Mouse (Mus musculus): ENCODE data around the gene 4430402I18Rik. TPM values are rescaled to one million over a fixed set of nuclear protein-coding genes. Genes with fewer than 3 reads are reported as not detected.

4430402I18Rik gene
- polyA plus RNA-seq (2014; fragmentation: Nextera tagmentation; extraction: Ambion mirVana): 0.85 and 0.96 TPM in 2 replicates

DNA sequence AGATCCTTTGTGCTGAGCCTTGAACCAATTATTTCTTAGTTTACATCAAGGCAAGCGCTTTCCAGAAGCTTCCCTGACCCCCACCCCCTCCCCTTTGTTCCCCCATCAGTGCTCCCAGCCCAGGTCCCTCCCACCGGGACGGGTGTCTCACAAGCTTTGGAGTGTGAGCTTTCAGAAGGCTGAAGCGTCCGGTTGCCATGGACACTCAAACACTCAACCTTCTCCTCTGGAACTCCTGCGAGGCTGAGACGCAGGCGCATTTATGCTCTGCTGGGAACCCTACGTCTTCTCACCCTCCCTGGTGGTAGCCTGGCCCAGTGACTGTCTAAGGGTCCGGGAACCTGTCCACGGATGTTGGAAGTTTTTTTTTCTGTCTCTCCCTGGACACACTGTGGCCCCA lies at the start of gene 4430402I18Rik:
Gene 4430402I18Rik (minus strand): TSS at position 149 of the 400 bp plus-strand sequence.
- ATAC-seq (ENCODE audit: low FRiP score, low TSS enrichment) (no peak), DNase-seq (peak; percentile 68)
- H3K27ac ChIP-seq (replicated peaks; ENCODE audit: low read depth, low read length): no peak within 1 kb of the TSS
- H3K36me3 ChIP-seq (ENCODE audit: control insufficient read depth, insufficient read depth, low read length): no peaks in the 10 kb centered on the region
- H3K4me1 ChIP-seq (ENCODE audit: control insufficient read depth, insufficient read depth, low read length): peaks cover 16% of the 10 kb centered on the region
- no peak within 1 kb of the TSS for H3K4me3 ChIP-seq (replicated peaks; ENCODE audit: low read depth, low read length)
- peak within 1 kb of the TSS; percentile 30 for H3K4me2 ChIP-seq (ENCODE audit: low read length)
- H3K9ac ChIP-seq (replicated peaks; ENCODE audit: low read length): no peak within 1 kb of the TSS
- no peaks in the 10 kb centered on the region for H3K27me3 ChIP-seq (ENCODE audit: control insufficient read depth, insufficient read depth, low read length)
- WGBS: 5% methylated on average over 11 of the region's 11 CpGs
- H3K9me3 ChIP-seq (ENCODE audit: control insufficient read depth, low read length): no peaks in the 10 kb centered on the region

DNA sequence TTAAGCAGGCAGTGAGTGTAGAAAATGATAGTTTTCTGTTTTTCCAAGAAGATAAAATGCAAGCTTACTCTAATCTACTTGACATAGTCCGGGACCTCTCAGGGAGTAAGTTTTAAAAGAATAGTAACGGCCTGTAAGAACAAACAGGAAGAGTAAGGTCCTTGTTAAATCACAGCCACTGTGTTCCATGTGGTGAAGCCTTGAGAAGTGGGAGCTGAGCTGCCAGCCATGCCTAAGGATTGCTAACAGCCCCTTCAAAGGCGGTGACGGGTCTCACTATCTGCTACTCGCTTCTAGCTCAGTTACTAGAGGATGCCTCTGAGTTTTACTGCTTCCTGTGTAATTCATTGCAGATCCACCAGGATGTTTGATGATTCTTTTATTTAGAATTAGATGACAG lies 49.2 kb upstream of the 4430402I18Rik start:
- no peaks in the 10 kb centered on the region for H3K27me3 ChIP-seq (ENCODE audit: control insufficient read depth, insufficient read depth, low read length)
- H3K4me2 ChIP-seq (ENCODE audit: low read length): no peak overlapping the region
- 90% methylated on average over 5 of the region's 5 CpGs for WGBS
- H3K27ac ChIP-seq (replicated peaks; ENCODE audit: low read depth, low read length): no peak overlapping the region
- DNase-seq (no peak), ATAC-seq (ENCODE audit: low FRiP score, low TSS enrichment) (no peak)
- H3K9ac ChIP-seq (replicated peaks; ENCODE audit: low read length): no peak overlapping the region
- H3K36me3 ChIP-seq (ENCODE audit: control insufficient read depth, insufficient read depth, low read length): peaks cover 81% of the 10 kb centered on the region
- H3K4me3 ChIP-seq (replicated peaks; ENCODE audit: low read depth, low read length): no peak overlapping the region
- H3K4me1 ChIP-seq (ENCODE audit: control insufficient read depth, insufficient read depth, low read length): no peaks in the 10 kb centered on the region
- H3K9me3 ChIP-seq (ENCODE audit: control insufficient read depth, low read length): no peaks in the 10 kb centered on the region

GRCm38 (mm10) chr19:29016204-29016765 lies 48.7 kb upstream of the 4430402I18Rik start:
- Histone ChIP-seq H3K9me3 (ENCODE audit: control insufficient read depth, low read length) (no peaks in the 10 kb centered on the region), H3K27me3 (ENCODE audit: control insufficient read depth, insufficient read depth, low read length) (no peaks in the 10 kb centered on the region), H3K36me3 (ENCODE audit: control insufficient read depth, insufficient read depth, low read length) (peaks cover 81% of the 10 kb centered on the region), H3K4me1 (ENCODE audit: control insufficient read depth, insufficient read depth, low read length) (no peaks in the 10 kb centered on the region), H3K4me3 (replicated peaks; ENCODE audit: low read depth, low read length) (no peak overlapping the region), H3K27ac (replicated peaks; ENCODE audit: low read depth, low read length) (no peak overlapping the region), H3K9ac (replicated peaks; ENCODE audit: low read length) (no peak overlapping the region), H3K4me2 (ENCODE audit: low read length) (no peak overlapping the region)
- ATAC-seq (ENCODE audit: low FRiP score, low TSS enrichment) (no peak), DNase-seq (no peak)
- WGBS: 93% methylated on average over 5 of the region's 5 CpGs

GRCm38 (mm10) chr19:29015410-29016203 lies 48.0 kb upstream of the 4430402I18Rik start:
- Histone ChIP-seq H3K4me3 (replicated peaks; ENCODE audit: low read depth, low read length) (no peak overlapping the region), H3K4me1 (ENCODE audit: control insufficient read depth, insufficient read depth, low read length) (no peaks in the 10 kb centered on the region), H3K36me3 (ENCODE audit: control insufficient read depth, insufficient read depth, low read length) (peaks cover 81% of the 10 kb centered on the region), H3K27me3 (ENCODE audit: control insufficient read depth, insufficient read depth, low read length) (no peaks in the 10 kb centered on the region), H3K9me3 (ENCODE audit: control insufficient read depth, low read length) (no peaks in the 10 kb centered on the region), H3K27ac (replicated peaks; ENCODE audit: low read depth, low read length) (no peak overlapping the region), H3K9ac (replicated peaks; ENCODE audit: low read length) (no peak overlapping the region), H3K4me2 (ENCODE audit: low read length) (no peak overlapping the region)
- 88% methylated on average over 8 of the region's 8 CpGs for WGBS
- ATAC-seq (ENCODE audit: low FRiP score, low TSS enrichment) (no peak), DNase-seq (no peak)

- H3K27me3 ChIP-seq (ENCODE audit: control insufficient read depth, insufficient read depth, low read length): no peaks in the 10 kb centered on the region
- no peak overlapping the region for H3K4me3 ChIP-seq (replicated peaks; ENCODE audit: low read depth, low read length)
- H3K27ac ChIP-seq (replicated peaks; ENCODE audit: low read depth, low read length): no peak overlapping the region
- H3K36me3 ChIP-seq (ENCODE audit: control insufficient read depth, insufficient read depth, low read length): peaks cover 72% of the 10 kb centered on the region
- no peaks in the 10 kb centered on the region for H3K9me3 ChIP-seq (ENCODE audit: control insufficient read depth, low read length)
- no peak overlapping the region for H3K9ac ChIP-seq (replicated peaks; ENCODE audit: low read length)
- no peak overlapping the region for H3K4me2 ChIP-seq (ENCODE audit: low read length)
- DNase-seq (no peak), ATAC-seq (ENCODE audit: low FRiP score, low TSS enrichment) (no peak)
- no peaks in the 10 kb centered on the region for H3K4me1 ChIP-seq (ENCODE audit: control insufficient read depth, insufficient read depth, low read length)
- 92% methylated on average over 5 of the region's 5 CpGs for WGBS
These were observed 47.0 kb upstream of the 4430402I18Rik start for GRCm38 (mm10) chr19:29014466-29015055.

DNA sequence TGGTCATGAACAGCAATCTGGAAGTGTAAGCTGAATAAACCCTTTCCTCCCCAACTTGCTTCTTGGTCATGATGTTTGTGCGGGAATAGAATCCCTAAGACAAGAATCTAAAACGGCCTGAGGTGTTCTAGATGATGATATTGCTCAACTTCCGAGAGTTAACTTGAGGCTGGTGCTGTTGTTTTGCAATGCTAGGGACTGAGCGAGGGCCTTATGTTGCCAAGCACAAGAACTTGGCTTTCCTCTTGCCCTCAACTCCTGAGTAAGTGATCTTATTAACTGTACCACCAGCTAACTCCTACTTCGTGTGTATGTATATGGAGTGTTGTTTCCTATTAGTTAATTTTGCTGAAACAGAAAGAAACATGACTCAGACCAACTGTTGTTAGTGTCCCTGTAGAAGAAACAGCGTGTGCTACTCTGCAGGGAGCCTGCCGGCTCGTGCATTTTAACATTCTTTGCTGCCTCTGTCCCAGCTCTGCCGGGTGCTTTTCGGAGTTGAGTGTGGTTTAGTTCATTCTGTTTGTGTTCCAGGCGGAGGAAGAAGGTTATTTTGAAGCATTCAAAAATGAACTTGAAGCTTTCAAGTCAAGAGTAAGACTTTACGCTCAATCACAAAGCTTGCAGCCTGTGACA lies 43.9 kb upstream of the 4430402I18Rik start:
- DNase-seq: no peak
- Histone ChIP-seq H3K9me3 (ENCODE audit: control insufficient read depth, low read length) (no peaks in the 10 kb centered on the region), H3K4me3 (replicated peaks; ENCODE audit: low read depth, low read length) (no peak overlapping the region), H3K9ac (replicated peaks; ENCODE audit: low read length) (no peak overlapping the region), H3K36me3 (ENCODE audit: control insufficient read depth, insufficient read depth, low read length) (peaks cover 74% of the 10 kb centered on the region), H3K27me3 (ENCODE audit: control insufficient read depth, insufficient read depth, low read length) (no peaks in the 10 kb centered on the region), H3K4me1 (ENCODE audit: control insufficient read depth, insufficient read depth, low read length) (no peaks in the 10 kb centered on the region), H3K4me2 (ENCODE audit: low read length) (no peak overlapping the region), H3K27ac (replicated peaks; ENCODE audit: low read depth, low read length) (no peak overlapping the region)
- WGBS: 91% methylated on average over 12 of the region's 12 CpGs
- no peak for ATAC-seq (ENCODE audit: low FRiP score, low TSS enrichment)

DNA sequence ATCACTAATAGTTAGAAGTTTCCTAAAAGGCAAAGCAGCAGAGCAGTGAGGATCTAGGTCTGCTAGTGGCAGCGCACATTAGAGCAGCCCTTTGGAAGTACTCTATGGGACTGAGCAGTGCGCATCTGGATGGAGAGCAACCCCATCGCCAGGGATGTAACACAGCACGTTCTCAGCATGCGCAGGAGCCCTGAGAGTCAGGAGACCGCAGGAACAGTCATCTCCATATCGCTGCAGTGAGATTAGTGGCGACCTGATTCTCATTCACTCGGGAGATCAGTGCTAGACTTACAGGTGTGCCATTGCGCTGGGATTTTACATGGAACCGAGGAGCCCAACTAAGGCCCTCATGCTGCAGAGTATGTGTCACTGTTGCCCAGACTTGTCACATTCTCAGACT lies 41.4 kb upstream of the 4430402I18Rik start:
- Histone ChIP-seq H3K9me3 (ENCODE audit: control insufficient read depth, low read length) (no peaks in the 10 kb centered on the region), H3K9ac (replicated peaks; ENCODE audit: low read length) (no peak overlapping the region), H3K27ac (replicated peaks; ENCODE audit: low read depth, low read length) (no peak overlapping the region), H3K36me3 (ENCODE audit: control insufficient read depth, insufficient read depth, low read length) (peaks cover 58% of the 10 kb centered on the region), H3K4me3 (replicated peaks; ENCODE audit: low read depth, low read length) (no peak overlapping the region), H3K4me1 (ENCODE audit: control insufficient read depth, insufficient read depth, low read length) (no peaks in the 10 kb centered on the region), H3K27me3 (ENCODE audit: control insufficient read depth, insufficient read depth, low read length) (no peaks in the 10 kb centered on the region), H3K4me2 (ENCODE audit: low read length) (no peak overlapping the region)
- DNase-seq: no peak
- 92% methylated on average over 11 of the region's 11 CpGs for WGBS
- no peak for ATAC-seq (ENCODE audit: low FRiP score, low TSS enrichment)

GRCm38 (mm10) chr19:29008069-29008706 lies 40.6 kb upstream of the 4430402I18Rik start:
- ATAC-seq (ENCODE audit: low FRiP score, low TSS enrichment): no peak
- whole genome bisulfite sequencing: 90% methylated on average over 3 of the region's 3 CpGs
- H3K27ac ChIP-seq (replicated peaks; ENCODE audit: low read depth, low read length): no peak overlapping the region

More at GRCm38 (mm10) chr19:29008069-29008706, 40.6 kb upstream of the 4430402I18Rik start:
- Histone ChIP-seq H3K4me2 (ENCODE audit: low read length) (no peak overlapping the region), H3K9ac (replicated peaks; ENCODE audit: low read length) (no peak overlapping the region), H3K4me1 (ENCODE audit: control insufficient read depth, insufficient read depth, low read length) (no peaks in the 10 kb centered on the region), H3K36me3 (ENCODE audit: control insufficient read depth, insufficient read depth, low read length) (peaks cover 52% of the 10 kb centered on the region), H3K9me3 (ENCODE audit: control insufficient read depth, low read length) (no peaks in the 10 kb centered on the region), H3K27me3 (ENCODE audit: control insufficient read depth, insufficient read depth, low read length) (no peaks in the 10 kb centered on the region), H3K4me3 (replicated peaks; ENCODE audit: low read depth, low read length) (no peak overlapping the region)
- no peak for DNase-seq

Data from midbrain, embryonic 14.5 days (tissue).